In genomic region chr11:61585421-61585820, GRCm38 (mm10) we compare ENCODE assay signal across 14 mouse cellular contexts.
"Had no signal": no experiment of that assay in that cellular context is flagged by ENCODE, and none has a peak within 500 bp of the region (broad histone marks: within the 10 kb centered on the region; RNA-seq: fewer than 3 reads in every experiment).

No protein-coding gene starts in this region.

- H3K4me3 ChIP-seq: limb, embryonic 12.5 days; myocyte; neural tube, embryonic 12.5 days had no signal

- H3K4me1 ChIP-seq: limb, embryonic 12.5 days; neural tube, embryonic 12.5 days had no signal

- ATAC-seq: intestine, postnatal 0 days had no signal

- DNase-seq: layer of hippocampus, adult 9-11 months; layer of hippocampus, postnatal 36 days; lung, adult 18-20 months; lung, postnatal 36 days; midbrain, embryonic 14.5 days; right cerebral cortex, postnatal 4 days; spleen, adult 18-20 months; thymus, adult 18-20 months; thymus, postnatal 14 days had no signal

- H3K9ac ChIP-seq: limb, embryonic 12.5 days; liver, embryonic 14.5 days; neural tube, embryonic 12.5 days had no signal

- H3K36me3 ChIP-seq: limb, embryonic 12.5 days; neural tube, embryonic 12.5 days had no signal

- H3K4me2 ChIP-seq: limb, embryonic 12.5 days; neural tube, embryonic 12.5 days had no signal

- H3K27me3 ChIP-seq: limb, embryonic 12.5 days; neural tube, embryonic 12.5 days had no signal

- H3K27ac ChIP-seq: limb, embryonic 12.5 days; liver, embryonic 14.5 days; neural tube, embryonic 12.5 days had no signal
